Mouse (Mus musculus): ENCODE measurements at regions not wholly inside any gene's neighbourhood (a gene's known extent, or its start where the extent isn't known, plus 50 kb on each side); places are given as distances from the start of the nearest gene placed in this dataset.
"Not testable (repeated sequence)": the region's sequence is repeated elsewhere in the genome, so short reads cannot be mapped to it uniquely, and the experiment has no call there.

GRCm38 (mm10) chr10:117502731-117503130, 122.9 kb upstream of the Cpsf6 start:
- WGBS = 85% methylated on average over 9 of the region's 9 CpGs
- no peak for ATAC-seq (replicated peaks; ENCODE audit: insufficient number of reproducible peaks, insufficient read depth, low FRiP score, low read depth)
- H3K4me3 ChIP-seq = no peak overlapping the region
- no peaks in the 10 kb centered on the region for H3K9me3 ChIP-seq (replicated peaks)
- H3K27ac ChIP-seq = no peak overlapping the region
- H3K27me3 ChIP-seq = no peaks in the 10 kb centered on the region
- H3K4me1 ChIP-seq (replicated peaks) = no peaks in the 10 kb centered on the region
- H3K9ac ChIP-seq = no peak overlapping the region
- no peak overlapping the region for H3K4me2 ChIP-seq
- no peaks in the 10 kb centered on the region for H3K36me3 ChIP-seq

GRCm38 (mm10) chr10:117502135-117502534, 122.3 kb upstream of the Cpsf6 start:
- H3K4me1 ChIP-seq (replicated peaks) = no peaks in the 10 kb centered on the region
- no peak overlapping the region for H3K9ac ChIP-seq
- no peak overlapping the region for H3K4me2 ChIP-seq
- WGBS = 42% methylated on average over 7 of the region's 7 CpGs
- ATAC-seq (replicated peaks; ENCODE audit: insufficient number of reproducible peaks, insufficient read depth, low FRiP score, low read depth) = no peak
- H3K27ac ChIP-seq = no peak overlapping the region
- no peaks in the 10 kb centered on the region for H3K36me3 ChIP-seq
- H3K9me3 ChIP-seq (replicated peaks) = no peaks in the 10 kb centered on the region
- no peaks in the 10 kb centered on the region for H3K27me3 ChIP-seq
- no peak overlapping the region for H3K4me3 ChIP-seq

GRCm38 (mm10) chr10:117501426-117501825, 121.6 kb upstream of the Cpsf6 start:
- Histone ChIP-seq H3K4me1 (replicated peaks) (no peaks in the 10 kb centered on the region), H3K9me3 (replicated peaks) (no peaks in the 10 kb centered on the region), H3K36me3 (no peaks in the 10 kb centered on the region), H3K27ac (no peak overlapping the region), H3K4me3 (no peak overlapping the region), H3K4me2 (no peak overlapping the region), H3K9ac (no peak overlapping the region), H3K27me3 (no peaks in the 10 kb centered on the region)
- no peak for ATAC-seq (replicated peaks; ENCODE audit: insufficient number of reproducible peaks, insufficient read depth, low FRiP score, low read depth)
- WGBS = 91% methylated on average over 1 of the region's 1 CpGs

- Histone ChIP-seq H3K4me2 (no peak overlapping the region), H3K27ac (no peak overlapping the region), H3K9me3 (replicated peaks) (no peaks in the 10 kb centered on the region), H3K9ac (no peak overlapping the region), H3K4me3 (no peak overlapping the region), H3K4me1 (replicated peaks) (no peaks in the 10 kb centered on the region), H3K36me3 (no peaks in the 10 kb centered on the region), H3K27me3 (no peaks in the 10 kb centered on the region)
- 86% methylated on average over 5 of the region's 5 CpGs for WGBS
- ATAC-seq (replicated peaks; ENCODE audit: insufficient number of reproducible peaks, insufficient read depth, low FRiP score, low read depth) = no peak
Measured at GRCm38 (mm10) chr10:117500457-117501108, 120.8 kb upstream of the Cpsf6 start.

GRCm38 (mm10) chr10:117499864-117500453, 120.1 kb upstream of the Cpsf6 start:
- Histone ChIP-seq H3K9me3 (replicated peaks) (no peaks in the 10 kb centered on the region), H3K27me3 (no peaks in the 10 kb centered on the region), H3K4me3 (no peak overlapping the region), H3K36me3 (no peaks in the 10 kb centered on the region), H3K9ac (no peak overlapping the region), H3K27ac (no peak overlapping the region), H3K4me2 (no peak overlapping the region), H3K4me1 (replicated peaks) (no peaks in the 10 kb centered on the region)
- WGBS = 81% methylated on average over 6 of the region's 6 CpGs
- no peak for ATAC-seq (replicated peaks; ENCODE audit: insufficient number of reproducible peaks, insufficient read depth, low FRiP score, low read depth)

- no peak overlapping the region for H3K27ac ChIP-seq
- H3K9ac ChIP-seq = no peak overlapping the region
- H3K4me2 ChIP-seq = no peak overlapping the region
- ATAC-seq (replicated peaks; ENCODE audit: insufficient number of reproducible peaks, insufficient read depth, low FRiP score, low read depth) = no peak
- H3K27me3 ChIP-seq = no peaks in the 10 kb centered on the region
- no peaks in the 10 kb centered on the region for H3K9me3 ChIP-seq (replicated peaks)
- H3K36me3 ChIP-seq = no peaks in the 10 kb centered on the region
- WGBS = 87% methylated on average over 8 of the region's 8 CpGs
- H3K4me3 ChIP-seq = no peak overlapping the region
- H3K4me1 ChIP-seq (replicated peaks) = peaks cover 5% of the 10 kb centered on the region; the same call in 1 of the 2 replicates
Measured at GRCm38 (mm10) chr10:117499177-117499863, 119.5 kb upstream of the Cpsf6 start.

- H3K4me3 ChIP-seq = no peak overlapping the region
- no peak overlapping the region for H3K4me2 ChIP-seq
- no peaks in the 10 kb centered on the region for H3K36me3 ChIP-seq
- H3K9me3 ChIP-seq (replicated peaks) = no peaks in the 10 kb centered on the region
- H3K27ac ChIP-seq = no peak overlapping the region
- peaks cover 5% of the 10 kb centered on the region; the same call in 1 of the 2 replicates for H3K4me1 ChIP-seq (replicated peaks)
- ATAC-seq (replicated peaks; ENCODE audit: insufficient number of reproducible peaks, insufficient read depth, low FRiP score, low read depth) = no peak
- no peak overlapping the region for H3K9ac ChIP-seq
- no peaks in the 10 kb centered on the region for H3K27me3 ChIP-seq
- 63% methylated on average over 6 of the region's 6 CpGs for WGBS
Measured at GRCm38 (mm10) chr10:117498497-117498896, 118.7 kb upstream of the Cpsf6 start.

GRCm38 (mm10) chr10:117497565-117498256, 117.9 kb upstream of the Cpsf6 start:
- no peak overlapping the region for H3K27ac ChIP-seq
- H3K9me3 ChIP-seq (replicated peaks) = no peaks in the 10 kb centered on the region
- no peak overlapping the region for H3K4me2 ChIP-seq
- WGBS = 75% methylated on average over 16 of the region's 16 CpGs
- H3K27me3 ChIP-seq = no peaks in the 10 kb centered on the region
- no peak overlapping the region for H3K4me3 ChIP-seq
- no peak overlapping the region for H3K9ac ChIP-seq
- H3K4me1 ChIP-seq (replicated peaks) = peaks cover 5% of the 10 kb centered on the region; the same call in 1 of the 2 replicates
- no peak for ATAC-seq (replicated peaks; ENCODE audit: insufficient number of reproducible peaks, insufficient read depth, low FRiP score, low read depth)
- no peaks in the 10 kb centered on the region for H3K36me3 ChIP-seq

GRCm38 (mm10) chr10:117497082-117497481, 117.3 kb upstream of the Cpsf6 start:
- 89% methylated on average over 1 of the region's 1 CpGs for WGBS
- H3K4me1 ChIP-seq (replicated peaks); H3K4me2 ChIP-seq; H3K27ac ChIP-seq; H3K9ac ChIP-seq; H3K27me3 ChIP-seq; H3K9me3 ChIP-seq (replicated peaks); H3K4me3 ChIP-seq; H3K36me3 ChIP-seq; ATAC-seq (replicated peaks; ENCODE audit: insufficient number of reproducible peaks, insufficient read depth, low FRiP score, low read depth): not testable (repeated sequence)

GRCm38 (mm10) chr10:117496064-117497011, 116.5 kb upstream of the Cpsf6 start:
- H3K9ac ChIP-seq = no peak overlapping the region
- H3K4me1 ChIP-seq (replicated peaks) = peaks cover 5% of the 10 kb centered on the region; the same call in 1 of the 2 replicates
- no peaks in the 10 kb centered on the region for H3K9me3 ChIP-seq (replicated peaks)
- WGBS = 80% methylated on average over 21 of the region's 21 CpGs
- ATAC-seq (replicated peaks; ENCODE audit: insufficient number of reproducible peaks, insufficient read depth, low FRiP score, low read depth) = no peak
- no peaks in the 10 kb centered on the region for H3K27me3 ChIP-seq
- no peak overlapping the region for H3K27ac ChIP-seq
- H3K4me2 ChIP-seq = no peak overlapping the region
- no peaks in the 10 kb centered on the region for H3K36me3 ChIP-seq
- no peak overlapping the region for H3K4me3 ChIP-seq
